Mouse (Mus musculus) ES-Bruce4 (cell line): ENCODE measurements around the gene Capn12.

Experiments used
- CTCF ChIP-seq: IDR thresholded peaks from one replicate; pipeline ENCODE4 v1.8.1; 2011; ENCODE audit warnings: low read depth, low read length
- EP300 ChIP-seq: IDR thresholded peaks from 2 replicates; pipeline ENCODE4 v1.6.1; 2011; ENCODE audit warnings: low read depth, low read length; ENCODE audit not compliant: insufficient read depth

- no peak for TF ChIP-seq EP300
- TF ChIP-seq CTCF, result peak; percentile 4
Measured at GRCm38 (mm10) chr7:28916491-28916890, 35.3 kb downstream of the Capn12 start.
